Mouse (Mus musculus) MEL (cell line): ENCODE measurements at regions not wholly inside any gene's neighbourhood (a gene's known extent, or its start where the extent isn't known, plus 50 kb on each side); places are given as distances from the start of the nearest gene placed in this dataset.

ENCODE experiments used
- DNase-seq: peaks from one replicate; pipeline ENCODE4 v3.0.0; 2011; ENCODE audit warnings: low read depth, low spot score
- H3K27ac ChIP-seq: 2 replicates; pipeline ENCODE4 v1.5.1; 2012; ENCODE audit warnings: low read depth, mild to moderate bottlenecking, control low read depth, low read length, moderate library complexity; ENCODE audit not compliant: control insufficient read depth
- H3K27me3 ChIP-seq, 2 experiments: fragments of 150-350 bp in 1 of 2; sonication (generic) in 1 of 2; 2 replicates each; pipeline ENCODE4 v1.6.1; 2012; ENCODE audit warnings: low read length in 2 of 2, mild to moderate bottlenecking in 2 of 2, improper control_type of control experiment in 1 of 2, moderate library complexity in 1 of 2; ENCODE audit not compliant: insufficient read depth in 2 of 2, control insufficient read depth in 1 of 2
- H3K36me3 ChIP-seq, 2 experiments: 2 replicates each; pipeline ENCODE4 v1.6.1; 2012 to 2014; ENCODE audit warnings: low read length in 2 of 2, improper control_type of control experiment in 1 of 2, inconsistent platforms in 1 of 2, mild to moderate bottlenecking in 1 of 2; ENCODE audit not compliant: insufficient read depth in 2 of 2, control insufficient read depth in 1 of 2
- H3K4me1 ChIP-seq, 2 experiments: fragments of 150-350 bp in 1 of 2; sonication (generic) in 1 of 2; 2 replicates each; pipeline ENCODE4 v1.6.1; 2012; ENCODE audit warnings: low read length in 2 of 2, improper control_type of control experiment in 1 of 2, mild to moderate bottlenecking in 1 of 2; ENCODE audit not compliant: insufficient read depth in 2 of 2, control insufficient read depth in 1 of 2
- H3K4me3 ChIP-seq, 2 experiments: fragments of 150-350 bp in 1 of 2; sonication (generic) in 1 of 2; 2 replicates each; pipeline ENCODE4 v1.5.1; 2012; ENCODE audit warnings: low read depth in 2 of 2, low read length in 2 of 2, mild to moderate bottlenecking in 2 of 2, moderate library complexity in 2 of 2, control low read depth in 1 of 2, improper control_type of control experiment in 1 of 2; ENCODE audit not compliant: control insufficient read depth in 1 of 2, insufficient read depth in 1 of 2
- H3K79me2 ChIP-seq: 2 replicates; pipeline ENCODE4 v1.6.1; 2012; ENCODE audit warnings: mild to moderate bottlenecking, low read length, moderate library complexity; ENCODE audit not compliant: control insufficient read depth, poor library complexity, insufficient read depth
- H3K9ac ChIP-seq: 2 replicates; pipeline ENCODE4 v1.6.1; 2012; ENCODE audit warnings: low read depth, mild to moderate bottlenecking, control low read depth, low read length, moderate library complexity; ENCODE audit not compliant: control insufficient read depth, poor library complexity, severe bottlenecking
- H3K9me3 ChIP-seq: fragments of 150-350 bp; sonication (generic); replicated peaks from 2 replicates; pipeline ENCODE4 v1.6.1; 2012; ENCODE audit warnings: mild to moderate bottlenecking, low read length, improper control_type of control experiment, moderate library complexity; ENCODE audit not compliant: insufficient read depth
- BHLHE40 ChIP-seq: IDR thresholded peaks from 2 replicates; pipeline ENCODE4 v1.6.1; 2012; ENCODE audit warnings: low read depth, mild to moderate bottlenecking, inconsistent platforms, low read length, improper control_type of control experiment, borderline replicate concordance
- CHD1 ChIP-seq: IDR thresholded peaks from 2 replicates; pipeline ENCODE4 v1.6.1; 2012; ENCODE audit warnings: low read depth, mild to moderate bottlenecking, inconsistent platforms, low read length, improper control_type of control experiment
- CHD2 ChIP-seq: IDR thresholded peaks from 2 replicates; pipeline ENCODE4 v1.6.1; 2011; ENCODE audit warnings: low read length, improper control_type of control experiment
- CTCF ChIP-seq, 3 experiments: IDR thresholded peaks in 2 of 3; conservative IDR thresholded peaks in 1 of 3; 2 replicates each; pipeline ENCODE4 v1.5.1; 2011 to 2012; ENCODE audit warnings: low read length in 3 of 3, low read depth in 2 of 3, mild to moderate bottlenecking in 2 of 3, improper control_type of control experiment in 1 of 3, inconsistent platforms in 1 of 3, mixed read lengths in 1 of 3, moderate library complexity in 1 of 3; ENCODE audit not compliant: control insufficient read depth in 1 of 3, insufficient read depth in 1 of 3, poor library complexity in 1 of 3, severe bottlenecking in 1 of 3
- E2F4 ChIP-seq: IDR thresholded peaks from 2 replicates; pipeline ENCODE4 v1.6.1; 2011; ENCODE audit warnings: low read depth, low read length, improper control_type of control experiment, borderline replicate concordance
- ELF1 ChIP-seq: IDR thresholded peaks from 2 replicates; pipeline ENCODE4 v1.6.1; 2014; ENCODE audit warnings: low read depth, mild to moderate bottlenecking, inconsistent platforms, low read length, improper control_type of control experiment, moderate library complexity
- GABPA ChIP-seq: IDR thresholded peaks from 2 replicates; pipeline ENCODE4 v1.6.1; 2012; ENCODE audit warnings: low read depth, mild to moderate bottlenecking, inconsistent platforms, low read length, improper control_type of control experiment, moderate library complexity
- GATA1 ChIP-seq: IDR thresholded peaks from 2 replicates; pipeline ENCODE4 v1.6.1; 2011; ENCODE audit warnings: low read depth, low read length, improper control_type of control experiment
- HCFC1 ChIP-seq: IDR thresholded peaks from 2 replicates; pipeline ENCODE4 v1.6.1; 2012; ENCODE audit warnings: low read depth, mild to moderate bottlenecking, inconsistent platforms, low read length, improper control_type of control experiment, moderate library complexity
- MAFK ChIP-seq: IDR thresholded peaks from 2 replicates; pipeline ENCODE4 v1.6.1; 2011; ENCODE audit warnings: low read depth, mild to moderate bottlenecking, low read length, improper control_type of control experiment, borderline replicate concordance
- MAX ChIP-seq: IDR thresholded peaks from 2 replicates; pipeline ENCODE4 v1.6.1; 2011; ENCODE audit warnings: low read length, improper control_type of control experiment
- MYC ChIP-seq: IDR thresholded peaks from 2 replicates; pipeline ENCODE4 v1.6.1; 2011; ENCODE audit warnings: low read depth, mild to moderate bottlenecking, low read length, improper control_type of control experiment, moderate library complexity
- NRF1 ChIP-seq: IDR thresholded peaks from 2 replicates; pipeline ENCODE4 v1.6.1; 2014; ENCODE audit warnings: low read depth, mild to moderate bottlenecking, inconsistent platforms, low read length, improper control_type of control experiment, moderate library complexity; ENCODE audit not compliant: poor library complexity, insufficient read depth, severe bottlenecking
- POLR2A ChIP-seq, 2 experiments: IDR thresholded peaks; 2 replicates each; pipeline ENCODE4 v1.6.1; 2011 to 2012; ENCODE audit warnings: low read length in 2 of 2, mild to moderate bottlenecking in 2 of 2, control low read depth in 1 of 2, improper control_type of control experiment in 1 of 2, low read depth in 1 of 2, moderate library complexity in 1 of 2; ENCODE audit not compliant: control insufficient read depth in 1 of 2, insufficient read depth in 1 of 2, poor library complexity in 1 of 2
- POLR2AphosphoS5 ChIP-seq: IDR thresholded peaks from 2 replicates; pipeline ENCODE4 v1.6.1; 2012; ENCODE audit warnings: low read depth, borderline replicate concordance, mild to moderate bottlenecking, inconsistent platforms, low read length, moderate library complexity, mixed read lengths
- RAD21 ChIP-seq: IDR thresholded peaks from 2 replicates; pipeline ENCODE4 v1.6.1; 2011; ENCODE audit warnings: mild to moderate bottlenecking, low read depth, low read length, improper control_type of control experiment
- SIN3A ChIP-seq: IDR thresholded peaks from 2 replicates; pipeline ENCODE4 v1.6.1; 2012; ENCODE audit warnings: low read length, improper control_type of control experiment, inconsistent platforms
- TAL1 ChIP-seq: IDR thresholded peaks from 2 replicates; pipeline ENCODE4 v1.6.1; 2012; ENCODE audit warnings: mild to moderate bottlenecking, inconsistent platforms, low read length, moderate library complexity, mixed read lengths
- TBP ChIP-seq: IDR thresholded peaks from 2 replicates; pipeline ENCODE4 v1.8.0; 2011; ENCODE audit warnings: low read depth, low read length, improper control_type of control experiment
- USF2 ChIP-seq, 2 experiments: IDR thresholded peaks; 2 replicates each; pipeline ENCODE4 v1.6.1; 2011 to 2012; ENCODE audit warnings: improper control_type of control experiment in 2 of 2, low read length in 2 of 2, borderline replicate concordance in 1 of 2, inconsistent platforms in 1 of 2, low read depth in 1 of 2, mild to moderate bottlenecking in 1 of 2; ENCODE audit not compliant: insufficient read depth in 1 of 2
- ZC3H11A ChIP-seq: IDR thresholded peaks from 2 replicates; pipeline ENCODE4 v1.6.1; 2012; ENCODE audit warnings: low read depth, mild to moderate bottlenecking, inconsistent platforms, low read length, improper control_type of control experiment
- ZKSCAN1 ChIP-seq: IDR thresholded peaks from 2 replicates; pipeline ENCODE4 v1.6.1; 2012; ENCODE audit warnings: low read depth, mild to moderate bottlenecking, inconsistent platforms, low read length, improper control_type of control experiment, moderate library complexity
- ZNF384 ChIP-seq: IDR thresholded peaks from 2 replicates; pipeline ENCODE4 v1.6.1; 2012; ENCODE audit warnings: low read depth, mild to moderate bottlenecking, inconsistent platforms, low read length, improper control_type of control experiment

GRCm38 (mm10) chr17:64951625-64951940, 115.7 kb upstream of the 4930583I09Rik start:
- H3K9ac ChIP-seq = no peak overlapping the region
- H3K27me3 ChIP-seq = peaks cover 0 to 2% of the 10 kb centered on the region in 2 experiments; a peak in 1 of 4 replicates
- H3K36me3 ChIP-seq = no peaks in the 10 kb centered on the region
- H3K27ac ChIP-seq = no peak overlapping the region
- H3K9me3 ChIP-seq = no peaks in the 10 kb centered on the region
- no peak for DNase-seq
- no peak for TF ChIP-seq MAX
- TF ChIP-seq CHD1 = no peak
- TF ChIP-seq POLR2A (IDR thresholded peaks at IDR 0.05; ENCODE audit: control insufficient read depth in 1 of 2, insufficient read depth in 1 of 2, low read depth in 1 of 2, low read length in 2 of 2, poor library complexity in 1 of 2) = no peak
- TF ChIP-seq USF2 (IDR thresholded peaks at IDR 0.05; ENCODE audit: borderline replicate concordance in 1 of 2, insufficient read depth in 1 of 2, low read depth in 1 of 2, low read length in 2 of 2) = no peak
- TF ChIP-seq HCFC1 = no peak
- no peak for TF ChIP-seq MYC
- no peak for TF ChIP-seq CTCF (IDR thresholded peaks at IDR 0.05 in 2 of 3, conservative IDR thresholded peaks at IDR 0.05 in 1 of 3; ENCODE audit: control insufficient read depth in 1 of 3, insufficient read depth in 1 of 3, low read depth in 2 of 3, low read length in 3 of 3, poor library complexity in 1 of 3, severe bottlenecking in 1 of 3)
- TF ChIP-seq SIN3A = no peak
- TF ChIP-seq ZNF384 = no peak
- TF ChIP-seq GABPA = no peak
- no peak for TF ChIP-seq TAL1
- no peak for TF ChIP-seq CHD2
- TF ChIP-seq E2F4 = no peak
- TF ChIP-seq ELF1 = no peak
- TF ChIP-seq RAD21 = no peak
- no peak for TF ChIP-seq MAFK
- H3K4me1 ChIP-seq = no peaks in the 10 kb centered on the region
- H3K4me3 ChIP-seq = no peak overlapping the region
- no peaks in the 10 kb centered on the region for H3K79me2 ChIP-seq

DNA sequence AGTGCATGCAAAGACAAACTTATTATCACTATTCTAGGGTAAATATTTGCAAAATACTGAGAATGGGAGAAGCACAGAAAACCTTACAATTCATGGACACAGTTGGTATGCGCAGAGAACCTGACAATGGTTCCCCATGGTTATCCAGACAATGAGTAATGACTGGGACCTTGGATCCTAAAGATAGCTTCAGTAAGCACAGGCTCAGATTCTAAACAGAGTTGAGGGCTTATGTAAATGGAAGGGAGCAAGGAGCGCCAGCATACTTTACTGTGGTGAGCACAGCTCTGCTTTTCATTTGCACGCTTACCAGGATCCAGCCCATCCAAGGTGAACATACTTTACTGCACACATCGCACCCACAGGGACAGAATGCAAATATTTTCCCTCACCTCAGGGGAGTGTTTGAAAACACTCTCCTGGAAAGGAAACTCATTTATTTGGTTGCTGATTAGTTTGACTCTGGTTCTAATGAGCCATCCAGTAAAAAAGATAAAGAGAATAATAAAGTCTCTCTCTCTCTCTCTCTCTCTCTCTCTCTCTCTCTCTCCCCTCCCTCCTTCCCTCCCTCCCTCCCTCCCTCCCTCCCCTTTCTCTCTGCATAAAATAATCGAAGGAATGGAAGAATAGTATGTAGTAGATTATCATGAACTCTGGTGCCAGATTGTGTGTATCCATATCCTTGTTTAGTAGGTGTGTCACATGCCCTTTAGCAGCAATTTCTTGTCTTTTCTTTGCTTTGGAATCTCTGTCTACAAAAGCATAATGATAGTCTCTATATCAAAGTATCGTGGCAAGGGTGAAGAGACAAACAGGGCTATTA, 115.1 kb upstream of the 4930583I09Rik start:
- Histone ChIP-seq H3K4me1 (no peaks in the 10 kb centered on the region), H3K36me3 (no peaks in the 10 kb centered on the region)

More for the DNA sequence above, 115.1 kb upstream of the 4930583I09Rik start:
- Histone ChIP-seq H3K27ac (no peak overlapping the region), H3K4me3 (no peak overlapping the region), H3K27me3 (peaks cover 0 to 2% of the 10 kb centered on the region in 2 experiments; a peak in 1 of 4 replicates), H3K9me3 (no peaks in the 10 kb centered on the region), H3K9ac (no peak overlapping the region), H3K79me2 (no peaks in the 10 kb centered on the region)
- TF ChIP-seq E2F4 = no peak
- no peak for TF ChIP-seq BHLHE40
- TF ChIP-seq CTCF (IDR thresholded peaks at IDR 0.05 in 2 of 3, conservative IDR thresholded peaks at IDR 0.05 in 1 of 3; ENCODE audit: control insufficient read depth in 1 of 3, insufficient read depth in 1 of 3, low read depth in 2 of 3, low read length in 3 of 3, poor library complexity in 1 of 3, severe bottlenecking in 1 of 3) = no peak
- TF ChIP-seq ZKSCAN1 = no peak
- no peak for TF ChIP-seq POLR2AphosphoS5
- no peak for TF ChIP-seq HCFC1
- TF ChIP-seq ZC3H11A = no peak
- no peak for TF ChIP-seq NRF1
- TF ChIP-seq CHD1 = no peak
- TF ChIP-seq POLR2A (IDR thresholded peaks at IDR 0.05; ENCODE audit: control insufficient read depth in 1 of 2, insufficient read depth in 1 of 2, low read depth in 1 of 2, low read length in 2 of 2, poor library complexity in 1 of 2) = no peak
- TF ChIP-seq TBP = no peak
- no peak for TF ChIP-seq GATA1
- no peak for DNase-seq
